Mouse (Mus musculus): ENCODE data around the gene Micu1.
"Not testable (repeated sequence)": the region's sequence is repeated elsewhere in the genome, so short reads cannot be mapped to it uniquely, and the experiment has no call there.

Gene Micu1

DNA sequence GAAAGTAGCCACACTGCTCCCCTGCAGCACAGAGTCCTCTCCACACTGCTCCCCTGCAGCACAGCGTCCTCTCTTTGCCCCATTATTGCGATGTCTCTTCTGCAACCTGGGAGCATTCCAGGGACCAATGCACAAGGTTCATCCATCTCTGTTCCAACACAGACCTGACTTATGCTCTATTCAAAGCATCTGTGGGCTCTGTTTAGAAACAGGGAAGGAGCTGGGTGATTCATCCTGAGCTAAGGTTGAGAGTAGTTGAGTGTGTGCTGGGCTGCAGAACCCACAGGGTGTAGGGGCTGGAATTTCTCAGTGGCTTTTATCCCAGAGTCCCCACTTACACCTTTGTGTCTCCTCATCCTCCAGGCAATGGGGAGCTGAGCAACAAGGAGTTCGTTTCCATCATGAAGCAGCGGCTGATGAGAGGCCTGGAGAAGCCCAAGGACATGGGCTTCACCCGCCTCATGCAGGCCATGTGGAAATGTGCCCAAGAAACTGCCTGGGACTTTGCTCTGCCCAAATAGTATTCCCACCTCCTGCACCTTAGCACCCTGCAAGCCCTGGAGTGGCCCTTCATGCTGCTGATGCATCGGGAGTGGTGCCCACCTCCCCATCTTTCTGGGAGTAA is 160.7 kb downstream of the Micu1 start:
- no peak for DNase-seq

DNA sequence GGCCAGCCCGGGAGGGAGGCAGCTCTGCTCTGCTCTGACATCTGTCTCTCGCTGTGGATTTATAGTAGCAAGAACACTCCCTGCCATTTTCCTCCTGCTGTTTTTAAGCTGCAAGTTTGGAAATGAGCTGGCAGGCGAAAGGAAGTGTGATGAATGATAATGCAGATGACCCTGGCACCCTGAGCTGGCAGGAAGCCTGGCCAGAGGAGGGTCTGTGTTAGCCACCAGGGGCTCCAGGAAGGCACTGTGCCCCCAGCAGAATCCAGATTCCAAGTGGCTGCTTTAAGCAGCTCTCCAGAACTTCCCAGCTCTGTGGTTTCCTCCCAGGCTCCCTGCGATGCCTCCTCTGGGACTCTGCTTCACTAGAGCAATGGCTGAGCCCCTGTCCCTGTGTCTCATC is 161.3 kb downstream of the Micu1 start:
- DNase-seq, result no peak

DNA sequence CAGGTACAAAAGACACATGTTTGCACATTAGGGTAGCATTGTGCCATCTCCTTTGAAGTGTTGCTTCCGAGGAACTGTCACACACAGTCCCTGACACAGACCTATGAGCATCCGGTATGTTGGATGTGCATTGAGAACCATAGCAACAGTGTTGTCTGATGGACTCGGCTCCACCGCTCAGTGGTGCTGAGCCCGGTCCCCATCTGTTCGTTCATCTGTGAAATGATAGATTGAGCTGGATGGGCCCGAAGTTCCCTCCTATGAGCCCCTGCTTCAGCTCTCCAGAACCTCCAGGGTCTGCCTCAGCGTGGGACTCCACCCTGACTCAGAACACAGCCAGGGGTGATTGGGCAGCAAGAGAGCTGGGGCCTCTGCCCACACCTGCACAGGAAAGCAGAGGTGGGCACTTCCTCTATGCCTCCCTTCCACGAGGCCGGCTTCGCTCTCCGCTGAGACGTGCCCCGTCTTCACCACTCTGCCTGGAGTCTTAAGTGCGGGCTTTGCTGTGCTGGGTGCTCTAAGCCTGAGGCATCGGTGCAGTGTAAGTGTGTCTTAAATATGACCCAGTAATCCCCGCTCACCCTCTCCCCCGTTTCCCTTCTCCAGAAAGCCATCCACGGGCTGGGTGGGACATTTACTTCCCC is 162.1 kb downstream of the Micu1 start:
- peak; percentile 53 for DNase-seq

DNA sequence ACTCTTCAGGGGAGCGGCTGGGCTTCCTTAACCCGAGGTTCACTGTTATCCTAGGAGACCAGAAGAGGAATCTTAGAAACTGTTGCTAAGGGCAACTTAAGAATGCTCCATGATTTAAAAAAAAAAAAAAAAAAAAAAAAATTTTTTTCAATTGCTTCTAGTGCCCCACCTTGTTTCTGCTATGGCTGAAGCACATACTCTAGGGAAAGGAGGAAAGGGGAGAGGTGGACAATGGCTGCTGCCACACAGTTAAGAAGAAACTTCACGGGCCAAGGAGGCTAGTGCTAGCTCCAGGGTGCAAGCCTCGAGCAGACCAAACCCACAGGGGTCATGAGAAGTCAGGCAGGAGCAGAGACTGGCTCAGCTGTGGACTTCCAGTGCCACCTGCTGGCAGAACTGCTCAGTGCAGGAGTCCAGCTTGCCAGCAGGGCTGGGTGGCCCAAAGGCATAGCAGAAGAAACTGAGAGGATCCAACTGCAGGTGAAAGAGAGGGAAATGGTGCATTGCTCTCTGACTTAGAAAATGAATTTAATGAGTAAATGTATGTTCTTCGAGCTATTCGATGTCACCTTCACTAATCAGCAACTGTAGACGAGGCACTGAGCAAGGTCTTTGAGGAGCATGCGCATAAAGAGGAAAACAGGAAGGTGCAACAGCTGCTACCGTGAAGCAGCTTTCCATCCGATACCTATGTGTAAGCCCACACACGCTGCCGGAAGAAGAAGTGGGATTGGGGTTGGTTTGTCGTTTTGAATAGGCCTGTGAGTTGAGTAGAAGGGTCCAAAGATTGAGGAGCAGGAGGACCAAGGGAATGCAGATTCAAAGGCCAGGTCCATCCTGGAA is 162.8 kb downstream of the Micu1 start:
- DNase-seq, result peak; percentile 96

DNA sequence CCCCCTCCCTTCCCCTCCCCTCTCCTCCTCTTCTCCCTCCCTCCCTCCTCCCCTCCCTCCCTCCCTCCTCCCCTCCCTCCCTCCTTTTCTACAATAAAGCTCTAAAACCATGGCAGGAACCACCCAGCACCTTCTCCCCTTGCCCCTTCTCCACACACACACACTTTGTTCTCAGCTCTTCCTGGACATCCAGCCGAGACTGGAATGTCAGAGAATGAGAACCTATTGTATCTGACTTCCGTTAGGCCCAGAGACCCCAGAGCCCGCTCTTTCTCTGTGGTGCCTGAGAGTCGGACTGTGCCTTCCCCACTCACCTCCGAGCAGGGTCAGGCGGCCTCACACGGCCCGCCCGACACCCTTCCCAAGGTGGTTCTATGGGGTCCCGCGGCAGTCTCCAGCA is 166.0 kb downstream of the Micu1 start:
- no peak for DNase-seq

DNA sequence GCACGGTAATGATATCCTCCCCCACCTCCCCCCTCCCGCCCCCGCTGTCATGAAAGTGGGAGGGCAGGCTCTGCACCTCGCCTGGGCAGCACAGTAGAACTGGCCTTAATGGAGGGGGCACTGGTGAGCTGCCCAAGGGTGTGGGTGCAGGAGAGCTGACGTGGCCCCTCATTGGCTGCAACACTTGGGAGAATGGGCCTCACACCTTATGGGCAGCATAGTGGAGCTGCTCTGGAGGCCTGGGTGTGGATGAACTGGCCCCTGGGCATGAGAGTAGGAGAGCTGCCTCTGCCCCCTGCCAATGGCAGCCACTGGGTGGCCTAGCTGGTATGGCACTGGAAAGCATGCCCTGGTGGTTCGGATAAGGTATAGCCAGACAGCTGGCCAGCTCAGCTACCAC is 167.8 kb downstream of the Micu1 start:
- no peak for DNase-seq

DNA sequence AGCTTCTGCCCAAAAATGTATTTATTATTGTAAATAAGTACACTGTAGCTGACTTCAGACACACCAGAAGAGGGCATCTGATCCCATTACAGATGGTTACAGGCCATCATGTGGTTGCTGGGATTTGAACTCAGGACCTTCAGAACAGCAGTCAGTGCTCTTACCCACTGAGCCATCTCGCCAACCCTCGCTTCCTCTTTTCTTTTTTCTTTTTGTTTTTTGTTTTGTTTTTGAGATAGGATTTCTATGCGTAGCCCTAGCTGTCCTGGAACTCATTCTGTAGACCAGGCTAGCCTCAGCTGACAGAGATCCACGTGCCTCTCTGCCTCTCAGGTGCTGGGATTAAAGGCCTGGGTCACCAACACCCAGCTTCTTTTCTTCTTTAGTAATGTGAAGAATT is 170.4 kb downstream of the Micu1 start:
- DNase-seq, result not testable (repeated sequence)

DNA sequence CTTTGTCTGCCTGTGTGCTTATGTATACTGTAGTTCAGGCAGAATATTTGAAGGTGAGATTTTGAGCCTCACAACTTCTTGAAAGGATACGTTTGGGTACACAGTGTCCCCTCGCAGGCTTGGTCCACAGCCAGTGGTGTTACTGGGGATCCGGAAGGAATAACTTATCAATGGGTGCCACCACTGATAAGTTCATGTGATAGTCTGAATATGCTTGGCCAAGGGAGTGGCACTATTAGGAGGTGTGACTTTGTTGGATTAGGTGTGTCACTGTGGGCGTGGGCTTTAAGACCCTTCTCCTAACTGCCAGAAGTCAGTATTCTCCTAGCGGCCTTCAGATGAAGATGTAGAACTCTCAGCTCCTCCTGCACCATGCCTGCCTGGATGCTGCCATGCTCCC is 170.9 kb downstream of the Micu1 start:
- DNase-seq, result no peak

DNA sequence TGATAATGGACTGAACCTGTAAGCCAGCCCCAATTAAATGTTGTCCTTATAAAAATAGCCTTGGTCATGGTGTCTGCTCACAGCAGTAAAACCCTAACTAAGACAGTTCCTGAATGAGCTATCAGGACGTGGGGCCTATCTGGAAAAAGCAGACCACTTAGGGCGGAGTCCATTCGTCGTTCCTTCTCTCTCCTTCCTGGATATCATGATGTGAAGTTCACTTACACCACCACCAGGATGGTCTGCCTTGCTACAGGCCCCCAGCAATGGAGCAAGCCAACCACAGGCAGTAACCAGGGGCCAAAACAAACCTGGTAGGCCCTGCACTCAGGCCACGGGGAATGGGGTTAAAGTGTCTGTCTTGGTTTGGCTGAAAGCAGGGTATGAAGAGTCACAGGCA is 171.3 kb downstream of the Micu1 start:
- no peak for DNase-seq

DNA sequence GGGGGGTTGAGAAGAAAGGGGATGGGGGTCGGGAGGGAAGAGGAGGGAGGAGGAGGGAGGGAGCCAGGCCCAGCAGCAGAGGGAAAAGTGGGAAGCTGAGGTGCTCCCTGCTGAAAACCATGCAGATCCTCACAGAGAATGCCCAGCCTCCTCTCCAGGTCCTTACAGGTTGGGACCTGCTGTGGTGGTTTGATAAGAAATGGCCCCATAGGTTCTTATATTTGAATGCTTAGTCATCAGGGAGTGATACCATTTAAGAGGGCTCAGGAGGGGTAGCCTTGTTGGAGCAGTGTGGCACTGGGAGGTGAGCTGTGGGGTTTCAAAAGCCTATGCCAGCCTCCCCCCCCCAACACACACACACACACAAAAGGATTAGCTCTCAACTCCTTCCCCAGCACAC is 173.1 kb downstream of the Micu1 start:
- DNase-seq, result no peak

DNA sequence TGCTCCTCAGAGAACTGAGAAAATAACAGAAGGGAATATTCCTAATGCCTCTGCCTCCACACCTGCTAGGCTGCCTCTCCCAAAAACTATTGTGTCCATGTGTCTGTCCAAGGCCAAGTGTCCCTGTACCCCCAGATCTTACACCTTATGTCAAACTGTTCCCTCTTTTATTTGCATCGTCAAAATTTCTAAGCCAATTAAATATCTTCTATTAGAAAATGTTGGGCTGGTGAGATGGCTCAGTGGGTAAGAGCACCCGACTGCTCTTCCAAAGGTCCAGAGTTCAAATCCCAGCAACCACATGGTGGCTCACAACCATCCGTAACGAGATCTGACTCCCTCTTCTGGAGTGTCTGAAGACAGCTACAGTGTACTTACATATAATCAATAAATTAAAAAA is 174.4 kb downstream of the Micu1 start:
- DNase-seq, result not testable (repeated sequence)

DNA sequence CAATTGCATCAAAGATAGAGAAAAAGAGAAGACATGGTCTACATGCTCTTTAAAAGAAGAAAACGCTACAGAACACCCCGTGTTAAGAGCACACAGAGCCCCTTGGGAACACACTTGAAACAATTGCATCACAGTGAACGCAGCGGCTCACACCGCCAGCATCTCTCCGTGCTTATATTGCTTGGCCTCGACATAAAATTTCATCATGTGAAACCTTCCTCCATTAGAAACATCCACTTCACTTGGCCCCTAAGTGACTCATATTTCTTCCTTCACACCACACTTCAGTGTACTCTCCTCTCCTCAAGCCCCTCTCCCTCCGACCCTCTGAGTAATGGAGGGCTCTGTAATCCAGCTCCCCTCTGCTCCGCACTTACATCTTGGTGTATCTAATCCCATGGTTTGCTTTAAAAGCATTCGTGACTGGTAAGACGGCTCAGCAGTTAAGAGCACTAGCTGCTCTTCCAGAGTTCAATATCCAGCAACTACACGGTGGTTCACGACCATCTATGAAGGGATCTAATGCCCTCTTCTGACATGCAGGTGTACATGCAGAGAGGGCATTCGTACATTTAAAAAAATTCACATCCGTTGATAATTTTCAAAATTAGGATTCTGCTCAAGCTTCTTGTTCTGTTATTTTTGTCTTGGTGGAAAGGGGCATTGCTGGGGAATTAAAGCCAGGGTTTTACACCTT is 175.3 kb downstream of the Micu1 start:
- DNase-seq, result no peak

DNA sequence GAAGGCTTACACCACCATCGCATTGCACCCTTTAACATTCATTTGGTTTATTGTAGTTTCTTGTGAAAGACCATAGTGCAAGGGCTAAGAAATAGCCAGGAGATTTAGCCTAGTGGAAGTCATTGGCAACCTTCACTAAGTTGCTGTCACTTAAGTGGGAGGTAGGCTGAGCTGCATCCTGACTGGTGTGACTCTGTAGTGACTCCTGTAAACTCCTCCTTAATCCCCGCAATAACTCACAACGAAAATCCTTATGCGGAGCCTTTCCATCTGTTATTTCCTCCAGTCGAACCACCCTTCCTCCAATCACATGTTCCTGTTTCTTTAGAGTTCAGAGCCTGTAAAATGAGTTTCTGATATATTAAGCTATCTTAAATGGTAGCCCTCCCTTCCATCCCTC is 176.5 kb downstream of the Micu1 start:
- DNase-seq, result no peak

DNA sequence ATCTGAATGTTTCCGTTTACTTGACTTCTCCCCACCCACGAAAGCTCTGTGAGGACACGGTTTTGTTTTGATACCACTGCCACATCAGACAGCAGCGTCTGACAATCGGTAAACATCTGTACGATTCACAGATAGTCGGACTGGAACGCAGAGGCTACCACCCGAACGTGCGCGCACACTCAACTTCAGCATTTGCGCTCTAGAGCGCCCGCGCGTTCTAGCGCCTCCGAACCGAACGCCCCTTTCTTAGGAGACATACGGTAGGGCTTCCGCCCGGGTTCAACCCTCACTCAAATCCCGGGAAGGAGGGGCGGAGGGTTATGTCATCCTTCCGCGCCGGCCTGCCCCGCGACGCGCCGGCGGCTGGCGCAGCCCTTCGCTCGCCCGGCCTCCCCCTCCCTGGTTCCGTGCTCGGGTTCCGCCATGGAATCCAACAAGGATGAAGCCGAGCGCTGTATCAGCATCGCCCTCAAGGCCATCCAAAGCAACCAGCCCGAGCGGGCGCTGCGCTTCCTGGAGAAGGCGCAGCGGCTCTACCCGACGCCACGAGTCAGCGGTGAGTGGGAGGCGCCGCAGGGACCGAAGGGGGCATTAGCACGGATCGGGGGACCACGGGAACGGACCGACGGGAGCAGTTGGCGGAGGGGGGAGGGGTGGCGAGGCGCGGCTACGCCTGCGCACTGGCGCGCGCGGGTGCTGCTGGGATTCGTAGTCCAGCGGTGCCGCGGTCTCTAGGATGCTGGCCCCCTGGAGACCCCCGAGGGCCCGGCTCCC is 177.2 kb downstream of the Micu1 start, which contains the start of gene Dnajb12:
Gene Dnajb12 (plus strand): TSS at position 302 of the 774 bp plus-strand sequence.
- DNase-seq, result peak; percentile 94

DNA sequence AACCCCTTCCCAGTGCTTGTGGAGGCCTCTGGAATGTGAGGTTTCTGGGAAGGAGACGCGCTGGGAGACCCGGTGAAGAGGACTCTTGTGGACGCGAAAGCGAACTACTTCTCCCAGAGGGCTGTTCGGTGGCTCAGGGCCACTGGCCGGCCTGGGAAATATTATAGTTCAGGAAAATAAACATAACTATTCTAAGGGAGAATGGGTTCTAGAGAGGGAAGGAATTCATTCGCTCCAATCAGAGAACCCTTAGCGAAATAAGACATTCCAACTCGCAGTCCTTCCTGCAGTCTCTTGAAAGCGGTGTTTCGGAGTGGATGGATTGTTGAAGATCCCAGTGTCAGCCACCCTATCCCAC is 177.7 kb downstream of the Micu1 start:
- no peak for DNase-seq

DNA sequence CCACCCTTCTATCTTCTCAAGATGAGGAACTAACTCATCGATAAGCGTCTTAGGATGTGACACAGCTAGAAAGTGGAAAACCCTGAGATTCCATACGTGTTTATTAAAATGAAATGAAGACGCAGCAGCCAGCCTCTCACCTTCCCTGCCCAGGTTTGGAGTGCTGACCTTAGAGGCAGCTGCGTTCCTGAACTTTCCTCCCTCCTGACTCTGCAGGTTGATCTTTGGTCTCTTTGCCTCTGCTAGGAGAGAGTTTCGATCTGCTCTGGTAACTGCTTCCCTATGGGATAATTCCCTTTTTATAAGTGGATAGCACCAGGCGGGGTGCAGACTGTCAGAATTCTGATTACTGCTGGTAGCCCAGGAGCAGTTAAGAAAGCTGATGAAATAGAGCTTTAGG is 178.6 kb downstream of the Micu1 start:
- no peak for DNase-seq

DNA sequence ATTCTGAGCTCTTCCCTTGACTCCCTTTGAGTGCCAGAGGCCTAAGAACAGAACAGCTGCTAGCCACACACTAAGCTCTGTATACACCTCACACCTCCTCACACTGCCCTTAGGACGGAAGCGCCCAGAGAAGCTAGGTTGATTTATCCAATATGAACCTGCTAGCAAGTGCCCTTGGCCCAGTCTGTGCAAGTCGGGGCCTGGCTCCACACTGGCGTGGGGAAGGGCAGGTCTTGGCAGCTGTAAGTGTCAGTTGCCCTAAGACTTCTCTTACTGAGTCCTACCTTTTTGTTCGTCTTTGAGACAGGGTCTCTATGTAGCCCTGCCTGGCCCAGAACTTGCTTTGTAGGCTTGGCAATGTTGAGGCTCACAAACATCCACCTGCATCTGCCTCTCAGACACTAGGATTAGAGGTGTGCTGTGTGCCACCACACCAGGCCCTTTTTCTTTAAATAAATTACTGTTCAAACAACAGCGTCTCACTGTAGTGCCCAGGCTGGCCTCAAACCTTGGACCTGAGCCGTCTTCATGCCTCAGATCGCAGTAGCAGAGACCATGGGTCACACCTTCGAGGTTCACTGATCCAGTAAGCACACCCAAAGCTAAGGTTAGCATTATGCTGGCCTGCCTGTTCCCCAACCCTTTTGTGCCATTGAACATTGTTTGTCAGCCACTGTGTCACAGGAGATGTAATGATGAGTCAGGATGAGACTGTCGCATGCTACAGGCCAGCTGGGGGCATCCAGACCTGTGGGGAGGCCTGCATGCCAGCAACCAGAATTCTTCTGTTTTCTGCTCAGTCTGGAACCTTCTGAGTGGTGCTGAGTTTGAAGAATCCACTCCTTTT is 182.3 kb downstream of the Micu1 start:
- no peak for DNase-seq

DNA sequence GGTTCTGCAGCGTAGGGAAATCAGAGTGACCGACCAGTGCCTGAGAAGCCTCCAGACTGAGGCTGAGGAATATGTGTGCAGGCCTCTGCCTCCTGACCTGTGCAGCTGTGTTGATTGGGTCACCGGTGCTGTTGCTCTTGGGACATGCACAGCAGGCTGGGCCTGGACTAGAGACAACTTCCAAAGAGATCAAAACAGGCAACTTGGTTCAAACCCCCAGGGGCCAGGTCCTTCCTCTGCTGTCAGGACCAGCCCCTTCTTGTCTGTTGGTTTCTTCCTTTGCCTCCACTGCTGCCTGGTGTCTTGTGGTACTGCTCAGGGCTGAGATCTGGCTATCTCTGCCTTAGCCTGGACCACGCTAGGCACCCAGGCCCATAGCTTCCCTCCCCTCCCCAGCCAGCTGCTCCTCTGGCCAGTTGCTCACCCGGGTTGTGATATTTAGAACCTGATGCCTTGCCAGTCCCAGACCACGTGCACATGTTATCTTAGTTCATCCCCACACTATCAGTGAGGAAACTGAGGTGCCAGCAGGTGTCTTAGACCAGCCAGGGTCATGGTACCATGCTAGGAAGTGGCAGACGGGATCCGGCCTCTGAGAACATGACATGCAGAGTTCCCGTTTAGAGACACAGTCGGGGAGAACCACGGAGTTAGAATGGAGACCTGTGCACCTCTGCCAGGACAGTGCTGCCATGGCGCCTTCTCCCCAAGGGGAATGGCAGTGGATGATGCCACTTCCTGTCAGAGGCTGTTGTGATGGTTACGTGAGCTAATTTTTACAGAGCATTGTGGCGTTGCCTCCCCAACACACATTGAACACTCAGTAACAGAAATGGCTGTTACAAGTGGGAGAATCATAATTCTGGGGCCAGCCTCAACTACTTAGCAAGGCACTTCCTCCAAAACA is 183.2 kb downstream of the Micu1 start:
- DNase-seq, result no peak

DNA sequence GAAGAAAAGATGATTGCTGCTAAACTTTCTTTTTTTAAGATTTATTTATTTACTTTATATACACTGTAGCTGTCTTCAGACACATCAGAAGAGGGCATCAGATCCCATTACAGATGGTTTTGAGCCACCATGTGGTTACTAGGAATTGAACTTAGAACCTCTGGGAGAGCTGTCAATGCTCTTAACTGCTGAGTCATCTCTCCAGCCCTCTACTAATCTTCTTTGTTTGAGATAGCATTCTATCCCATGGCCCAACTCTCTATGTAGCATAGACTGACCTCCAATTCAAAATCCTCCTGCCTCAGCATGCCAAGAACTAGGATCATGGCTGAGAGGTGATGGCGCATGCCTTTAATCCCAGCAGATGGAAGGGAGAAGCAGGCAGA is 183.8 kb downstream of the Micu1 start:
- DNase-seq, result no peak

DNA sequence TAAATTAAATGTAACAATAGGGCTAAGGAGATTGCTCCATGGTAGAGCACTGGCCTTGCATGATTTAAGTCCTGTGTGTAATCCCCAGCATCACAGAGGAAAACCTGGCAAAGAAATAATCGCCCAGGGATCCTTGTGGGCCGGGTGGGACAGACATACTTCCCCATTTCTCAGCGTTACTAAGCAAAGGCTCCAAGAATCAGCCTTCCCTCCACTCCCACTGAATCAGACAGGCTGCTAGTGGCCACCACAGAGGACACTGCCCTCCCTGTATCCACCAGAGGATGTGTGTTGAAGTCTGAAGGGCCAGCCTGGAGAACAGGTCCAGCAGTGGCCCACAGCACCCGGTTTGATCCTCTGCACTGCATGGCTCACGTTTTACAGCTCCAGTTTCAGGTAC is 185.2 kb downstream of the Micu1 start:
- DNase-seq, result no peak

DNA sequence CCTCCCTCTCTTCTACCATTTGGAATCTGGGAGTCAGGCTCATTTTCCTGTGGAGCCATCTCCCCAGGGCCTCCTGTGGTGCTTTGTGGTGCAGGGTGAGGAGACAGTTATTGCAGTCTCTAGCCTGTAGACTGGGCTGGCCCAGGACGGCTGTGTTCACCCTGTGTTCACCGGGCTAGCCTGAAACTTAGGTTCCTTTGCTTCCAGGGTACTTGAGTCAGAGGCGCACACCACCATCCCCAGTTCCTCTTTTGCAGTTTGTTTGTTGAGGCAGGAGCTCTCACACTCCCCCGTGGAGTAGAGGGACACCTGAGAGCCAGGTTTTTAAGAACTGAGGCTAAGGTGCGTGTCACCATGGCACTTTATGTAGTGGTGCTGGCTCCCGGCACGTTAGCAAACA is 187.1 kb downstream of the Micu1 start:
- no peak for DNase-seq

Data from thymus, postnatal 4 days (tissue).